Mouse (Mus musculus): ENCODE results near the gene AI464131. TPM values are rescaled to one million over a fixed set of nuclear protein-coding genes. Genes with fewer than 3 reads are reported as not detected.

The AI464131 gene
- polyA plus RNA-seq, 1 experiment from 2014 or later, result 2.4 TPM

DNA sequence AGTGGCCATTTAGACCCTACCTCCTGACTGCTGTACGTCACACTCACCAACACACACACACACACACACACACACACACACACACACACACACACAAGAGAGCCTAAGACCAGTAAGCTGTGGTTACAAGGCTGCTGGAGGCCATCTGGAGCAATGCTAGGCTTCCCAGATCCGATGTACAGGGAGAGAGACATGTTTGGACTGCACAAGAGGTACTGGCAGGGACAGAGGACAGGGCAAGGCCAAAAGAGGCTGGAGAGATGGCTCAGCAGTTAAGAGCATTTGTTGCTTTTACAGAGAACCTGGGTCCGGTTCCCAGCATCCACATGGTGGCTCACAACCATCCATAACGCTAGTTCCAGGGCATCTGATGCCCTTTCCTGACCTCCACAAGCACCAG is 7.8 kb downstream of the AI464131 start:
- H3K9ac ChIP-seq (ENCODE audit: low read length), result no peak overlapping the region
- no peak overlapping the region for H3K4me2 ChIP-seq (ENCODE audit: low read length)
- no peaks in the 10 kb centered on the region for H3K9me3 ChIP-seq (replicated peaks; ENCODE audit: control insufficient read depth, low read length)
- no peak for DNase-seq (ENCODE audit: low spot score)
- no peak overlapping the region for H3K4me3 ChIP-seq (ENCODE audit: low read depth, low read length)
- H3K27ac ChIP-seq (ENCODE audit: low read depth, low read length), result no peak overlapping the region
- ATAC-seq, result no peak
- peaks cover 13% of the 10 kb centered on the region for H3K4me1 ChIP-seq (ENCODE audit: control insufficient read depth, insufficient read depth, low read length)
- H3K27me3 ChIP-seq (replicated peaks; ENCODE audit: control insufficient read depth, insufficient read depth, low read length), result peaks cover 31% of the 10 kb centered on the region
- no peaks in the 10 kb centered on the region for H3K36me3 ChIP-seq (ENCODE audit: control insufficient read depth, insufficient read depth, low read length)
- 83% methylated on average over 4 of the region's 4 CpGs for WGBS

GRCm38 (mm10) chr4:41494378-41494777 is 8.5 kb downstream of the AI464131 start:
- DNase-seq (ENCODE audit: low spot score) (no peak), ATAC-seq (no peak)
- H3K4me2 ChIP-seq (ENCODE audit: low read length), result no peak overlapping the region
- H3K9ac ChIP-seq (ENCODE audit: low read length), result no peak overlapping the region
- H3K4me3 ChIP-seq (ENCODE audit: low read depth, low read length), result no peak overlapping the region
- no peaks in the 10 kb centered on the region for H3K9me3 ChIP-seq (replicated peaks; ENCODE audit: control insufficient read depth, low read length)
- H3K4me1 ChIP-seq (ENCODE audit: control insufficient read depth, insufficient read depth, low read length), result peaks cover 13% of the 10 kb centered on the region
- WGBS, result 54% methylated on average over 3 of the region's 3 CpGs
- no peak overlapping the region for H3K27ac ChIP-seq (ENCODE audit: low read depth, low read length)
- H3K27me3 ChIP-seq (replicated peaks; ENCODE audit: control insufficient read depth, insufficient read depth, low read length), result peaks cover 24% of the 10 kb centered on the region
- H3K36me3 ChIP-seq (ENCODE audit: control insufficient read depth, insufficient read depth, low read length), result no peaks in the 10 kb centered on the region

DNA sequence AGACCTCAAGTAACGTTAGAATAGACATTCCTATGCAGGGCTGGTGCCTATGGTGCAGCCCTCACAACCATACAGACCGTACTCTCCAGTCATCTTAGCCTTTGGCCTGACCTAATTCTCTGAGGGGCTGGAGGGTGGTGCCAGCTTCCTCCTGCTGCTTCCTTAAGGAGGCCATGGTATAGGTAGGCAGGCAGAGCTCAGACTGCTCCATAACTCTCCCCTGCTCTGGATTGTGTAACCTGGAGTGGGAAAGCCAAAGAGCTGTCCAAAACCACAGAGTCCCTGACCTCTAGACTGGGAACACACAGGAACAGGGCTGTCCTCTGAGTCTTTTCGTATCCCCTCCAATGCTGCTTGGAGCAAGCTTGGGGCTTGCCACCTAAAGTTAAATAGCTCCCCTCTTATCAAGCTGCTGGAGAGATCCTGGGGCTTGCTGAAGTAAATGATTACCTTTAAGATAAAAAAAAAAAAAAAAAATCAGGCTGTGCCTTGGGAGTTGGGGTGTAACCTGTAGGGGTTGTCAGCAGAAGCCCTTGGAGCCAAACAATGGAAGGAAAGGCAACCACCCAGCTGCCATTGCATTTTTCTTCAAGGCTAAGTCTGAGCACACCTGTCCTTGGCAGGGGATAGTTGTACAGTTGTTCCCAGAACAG is 9.3 kb downstream of the AI464131 start:
- H3K4me1 ChIP-seq (ENCODE audit: control insufficient read depth, insufficient read depth, low read length), result peaks cover 9% of the 10 kb centered on the region
- no peak overlapping the region for H3K27ac ChIP-seq (ENCODE audit: low read depth, low read length)
- 83% methylated on average over 3 of the region's 3 CpGs for WGBS
- no peaks in the 10 kb centered on the region for H3K9me3 ChIP-seq (replicated peaks; ENCODE audit: control insufficient read depth, low read length)
- H3K4me3 ChIP-seq (ENCODE audit: low read depth, low read length), result no peak overlapping the region
- no peak overlapping the region for H3K4me2 ChIP-seq (ENCODE audit: low read length)
- H3K9ac ChIP-seq (ENCODE audit: low read length), result no peak overlapping the region
- H3K27me3 ChIP-seq (replicated peaks; ENCODE audit: control insufficient read depth, insufficient read depth, low read length), result peaks cover 16% of the 10 kb centered on the region
- DNase-seq (ENCODE audit: low spot score) (no peak), ATAC-seq (no peak)
- no peaks in the 10 kb centered on the region for H3K36me3 ChIP-seq (ENCODE audit: control insufficient read depth, insufficient read depth, low read length)

- Histone ChIP-seq H3K4me2 (ENCODE audit: low read length) (no peak overlapping the region), H3K4me1 (ENCODE audit: control insufficient read depth, insufficient read depth, low read length) (peaks cover 5% of the 10 kb centered on the region), H3K27ac (ENCODE audit: low read depth, low read length) (no peak overlapping the region), H3K9ac (ENCODE audit: low read length) (no peak overlapping the region), H3K4me3 (ENCODE audit: low read depth, low read length) (no peak overlapping the region), H3K27me3 (replicated peaks; ENCODE audit: control insufficient read depth, insufficient read depth, low read length) (peaks cover 10% of the 10 kb centered on the region), H3K36me3 (ENCODE audit: control insufficient read depth, insufficient read depth, low read length) (no peaks in the 10 kb centered on the region), H3K9me3 (replicated peaks; ENCODE audit: control insufficient read depth, low read length) (no peaks in the 10 kb centered on the region)
- no peak for DNase-seq (ENCODE audit: low spot score)
- ATAC-seq, result no peak
- 84% methylated on average over 7 of the region's 7 CpGs for WGBS
Observed at GRCm38 (mm10) chr4:41492951-41493350, 9.9 kb downstream of the AI464131 start.

DNA sequence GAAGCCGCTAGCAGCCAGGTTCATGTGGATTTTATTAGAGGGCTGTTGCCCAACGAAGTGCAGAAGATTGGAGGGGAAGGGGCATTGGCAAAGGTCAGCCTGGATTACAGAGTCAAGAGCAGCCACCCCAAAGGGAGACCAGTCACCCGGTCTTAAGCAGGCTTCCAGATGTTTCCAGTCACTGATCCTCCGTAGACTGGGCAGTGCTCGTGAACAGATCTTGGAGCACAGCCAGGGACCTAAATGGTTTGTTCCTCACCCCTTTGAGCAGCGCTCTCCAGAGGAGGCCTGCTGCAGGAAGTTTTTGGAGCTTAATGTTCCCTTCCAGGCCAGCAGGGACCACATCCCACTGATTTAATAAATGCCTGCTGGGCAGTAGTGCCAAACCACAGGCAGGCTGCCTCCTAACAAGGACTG is 21.3 kb downstream of the AI464131 start:
- Histone ChIP-seq H3K27me3 (replicated peaks; ENCODE audit: control insufficient read depth, insufficient read depth, low read length) (no peaks in the 10 kb centered on the region), H3K27ac (ENCODE audit: low read depth, low read length) (0 out of 2 replicates have a peak overlapping the region, but pooled peaks have one; percentile 27), H3K4me3 (ENCODE audit: low read depth, low read length) (no peak overlapping the region), H3K9ac (ENCODE audit: low read length) (no peak overlapping the region), H3K4me1 (ENCODE audit: control insufficient read depth, insufficient read depth, low read length) (no peaks in the 10 kb centered on the region), H3K4me2 (ENCODE audit: low read length) (no peak overlapping the region), H3K9me3 (replicated peaks; ENCODE audit: control insufficient read depth, low read length) (no peaks in the 10 kb centered on the region), H3K36me3 (ENCODE audit: control insufficient read depth, insufficient read depth, low read length) (peaks cover 6% of the 10 kb centered on the region; the same call in 1 of the 2 replicates)
- 43% methylated on average over 6 of the region's 6 CpGs for WGBS
- ATAC-seq (no peak), DNase-seq (ENCODE audit: low spot score) (no peak)

DNA sequence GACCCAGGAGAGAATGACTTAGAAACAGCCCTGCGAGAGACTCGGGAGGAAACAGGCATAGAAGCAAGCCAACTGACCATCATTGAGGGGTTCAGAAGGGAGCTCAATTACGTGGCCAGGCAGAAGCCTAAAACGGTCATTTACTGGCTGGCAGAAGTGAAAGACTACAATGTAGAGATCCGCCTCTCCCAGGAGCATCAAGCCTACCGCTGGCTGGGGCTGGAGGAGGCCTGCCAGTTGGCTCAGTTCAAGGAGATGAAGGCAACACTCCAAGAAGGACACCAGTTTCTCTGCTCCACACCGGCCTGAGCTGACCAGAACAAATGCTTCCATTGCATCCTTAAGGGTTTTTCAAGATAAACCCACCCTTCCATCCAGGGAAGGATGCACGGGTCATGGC is 22.6 kb downstream of the AI464131 start:
- no peaks in the 10 kb centered on the region for H3K4me1 ChIP-seq (ENCODE audit: control insufficient read depth, insufficient read depth, low read length)
- no peak overlapping the region for H3K4me2 ChIP-seq (ENCODE audit: low read length)
- peaks cover 6% of the 10 kb centered on the region; the same call in 1 of the 2 replicates for H3K36me3 ChIP-seq (ENCODE audit: control insufficient read depth, insufficient read depth, low read length)
- no peak overlapping the region for H3K4me3 ChIP-seq (ENCODE audit: low read depth, low read length)
- H3K27me3 ChIP-seq (replicated peaks; ENCODE audit: control insufficient read depth, insufficient read depth, low read length), result no peaks in the 10 kb centered on the region
- ATAC-seq (no peak), DNase-seq (ENCODE audit: low spot score) (no peak)
- WGBS, result 85% methylated on average over 8 of the region's 8 CpGs
- no peak overlapping the region for H3K27ac ChIP-seq (ENCODE audit: low read depth, low read length)
- H3K9me3 ChIP-seq (replicated peaks; ENCODE audit: control insufficient read depth, low read length), result no peaks in the 10 kb centered on the region
- H3K9ac ChIP-seq (ENCODE audit: low read length), result no peak overlapping the region

DNA sequence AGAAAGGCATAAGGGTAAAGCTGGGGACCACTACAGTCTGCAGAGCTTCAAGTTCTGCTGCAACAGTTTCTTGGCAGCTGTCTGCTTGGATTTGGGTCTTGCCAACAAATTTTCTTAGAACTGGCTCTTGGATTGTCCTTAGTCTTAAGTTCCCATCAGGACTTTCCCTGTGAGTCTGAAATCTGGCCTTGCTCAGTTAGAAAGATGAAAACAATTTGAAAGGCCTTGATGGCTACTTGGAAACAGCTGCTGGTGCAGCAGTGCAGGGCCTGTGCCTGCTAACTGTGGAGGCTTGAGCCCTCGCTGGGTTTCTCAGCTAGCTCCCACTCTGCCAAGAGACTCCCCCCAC is 23.4 kb downstream of the AI464131 start:
- Histone ChIP-seq H3K27ac (ENCODE audit: low read depth, low read length) (no peak overlapping the region), H3K36me3 (ENCODE audit: control insufficient read depth, insufficient read depth, low read length) (peaks cover 6% of the 10 kb centered on the region; the same call in 1 of the 2 replicates), H3K9ac (ENCODE audit: low read length) (no peak overlapping the region), H3K4me3 (ENCODE audit: low read depth, low read length) (no peak overlapping the region), H3K4me2 (ENCODE audit: low read length) (no peak overlapping the region), H3K4me1 (ENCODE audit: control insufficient read depth, insufficient read depth, low read length) (no peaks in the 10 kb centered on the region), H3K27me3 (replicated peaks; ENCODE audit: control insufficient read depth, insufficient read depth, low read length) (no peaks in the 10 kb centered on the region), H3K9me3 (replicated peaks; ENCODE audit: control insufficient read depth, low read length) (no peaks in the 10 kb centered on the region)
- 96% methylated on average over 1 of the region's 1 CpGs for WGBS
- DNase-seq (ENCODE audit: low spot score) (no peak), ATAC-seq (no peak)

GRCm38 (mm10) chr4:41478751-41479455 is 24.0 kb downstream of the AI464131 start:
- no peaks in the 10 kb centered on the region for H3K4me1 ChIP-seq (ENCODE audit: control insufficient read depth, insufficient read depth, low read length)
- no peak overlapping the region for H3K9ac ChIP-seq (ENCODE audit: low read length)
- H3K27me3 ChIP-seq (replicated peaks; ENCODE audit: control insufficient read depth, insufficient read depth, low read length), result no peaks in the 10 kb centered on the region
- ATAC-seq (no peak), DNase-seq (ENCODE audit: low spot score) (no peak)
- H3K4me3 ChIP-seq (ENCODE audit: low read depth, low read length), result no peak overlapping the region
- 47% methylated on average over 4 of the region's 4 CpGs for WGBS
- peaks cover 6% of the 10 kb centered on the region; the same call in 1 of the 2 replicates for H3K36me3 ChIP-seq (ENCODE audit: control insufficient read depth, insufficient read depth, low read length)
- H3K27ac ChIP-seq (ENCODE audit: low read depth, low read length), result no peak overlapping the region
- H3K4me2 ChIP-seq (ENCODE audit: low read length), result no peak overlapping the region
- no peaks in the 10 kb centered on the region for H3K9me3 ChIP-seq (replicated peaks; ENCODE audit: control insufficient read depth, low read length)

DNA sequence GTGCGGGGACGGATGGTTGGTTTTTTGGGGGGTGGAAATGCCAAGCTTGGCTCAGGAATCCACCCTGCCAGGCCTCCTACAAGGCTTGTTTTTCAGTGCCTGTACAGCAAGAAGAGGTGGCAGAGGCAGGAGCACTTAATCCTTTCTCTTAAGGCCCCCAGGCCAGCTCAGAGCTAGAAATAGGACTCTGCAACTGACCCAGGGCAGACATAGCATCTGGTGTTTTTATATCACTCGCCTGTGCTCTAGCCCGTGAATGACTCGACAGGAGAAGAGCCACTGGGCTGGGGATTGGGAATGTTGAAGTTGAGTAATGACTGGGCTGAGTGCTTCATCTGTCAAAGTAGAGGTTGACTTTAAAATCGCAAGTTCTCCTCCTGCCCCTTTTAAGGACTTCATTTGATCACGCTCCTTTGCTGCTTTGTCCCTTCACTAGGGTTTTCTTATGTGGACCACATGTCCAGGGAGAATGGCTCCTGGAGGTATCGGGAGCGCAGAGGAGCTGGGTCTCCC is 25.2 kb downstream of the AI464131 start:
- DNase-seq (ENCODE audit: low spot score), result no peak

More for the DNA sequence above, 25.2 kb downstream of the AI464131 start:
- Histone ChIP-seq H3K9me3 (replicated peaks; ENCODE audit: control insufficient read depth, low read length) (no peaks in the 10 kb centered on the region), H3K9ac (ENCODE audit: low read length) (no peak overlapping the region), H3K27ac (ENCODE audit: low read depth, low read length) (no peak overlapping the region), H3K4me1 (ENCODE audit: control insufficient read depth, insufficient read depth, low read length) (no peaks in the 10 kb centered on the region), H3K4me3 (ENCODE audit: low read depth, low read length) (no peak overlapping the region), H3K27me3 (replicated peaks; ENCODE audit: control insufficient read depth, insufficient read depth, low read length) (no peaks in the 10 kb centered on the region), H3K36me3 (ENCODE audit: control insufficient read depth, insufficient read depth, low read length) (peaks cover 6% of the 10 kb centered on the region; the same call in 1 of the 2 replicates), H3K4me2 (ENCODE audit: low read length) (no peak overlapping the region)
- WGBS, result 90% methylated on average over 9 of the region's 9 CpGs
- no peak for ATAC-seq
